Mouse (Mus musculus): Measurements from ENCODE around the gene Stk38l. TPM values are rescaled to one million over a fixed set of nuclear protein-coding genes. Genes with fewer than 3 reads are reported as not detected.
A peak's percentile ranks its signal among the peaks of the same experiment; 100 is the strongest.
"Not testable (repeated sequence)": the region's sequence is repeated elsewhere in the genome, so short reads cannot be mapped to it uniquely, and the experiment has no call there.

Gene Stk38l
- polyA plus RNA-seq, 1 experiment, result 0.59 TPM

DNA sequence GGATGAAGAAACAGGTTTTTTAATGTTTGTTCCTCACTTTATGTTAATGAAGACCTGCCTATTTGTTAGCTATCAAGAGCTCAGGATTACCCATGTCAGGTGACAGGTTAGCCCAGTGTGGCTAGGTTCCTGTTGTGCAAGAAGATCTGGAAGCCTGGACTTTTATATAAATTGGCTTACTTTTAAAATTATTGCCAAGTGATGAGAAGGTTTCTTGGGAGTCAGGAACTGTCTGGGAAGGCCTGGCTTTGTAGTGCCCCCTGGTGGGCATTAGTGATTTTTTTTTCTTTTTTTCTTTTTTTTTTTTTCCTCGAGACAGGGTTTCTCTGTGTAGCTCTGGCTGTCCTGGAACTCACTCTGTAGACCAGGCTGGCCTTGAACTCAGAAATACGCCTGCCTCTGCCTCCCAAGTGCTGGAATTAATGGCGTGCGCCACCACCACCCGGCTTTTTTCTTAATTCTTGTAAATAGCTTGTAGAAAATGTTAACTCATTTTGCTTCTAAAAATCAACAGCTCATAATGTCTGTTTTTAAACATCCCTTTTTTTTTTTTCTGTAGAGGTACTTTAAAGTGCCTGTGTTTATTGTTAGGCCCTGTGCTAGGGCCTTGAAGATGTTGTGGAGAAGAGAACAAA, 37.6 kb downstream of the Stk38l start:
- H3K27me3 ChIP-seq (replicated peaks), result no peaks in the 10 kb centered on the region

DNA sequence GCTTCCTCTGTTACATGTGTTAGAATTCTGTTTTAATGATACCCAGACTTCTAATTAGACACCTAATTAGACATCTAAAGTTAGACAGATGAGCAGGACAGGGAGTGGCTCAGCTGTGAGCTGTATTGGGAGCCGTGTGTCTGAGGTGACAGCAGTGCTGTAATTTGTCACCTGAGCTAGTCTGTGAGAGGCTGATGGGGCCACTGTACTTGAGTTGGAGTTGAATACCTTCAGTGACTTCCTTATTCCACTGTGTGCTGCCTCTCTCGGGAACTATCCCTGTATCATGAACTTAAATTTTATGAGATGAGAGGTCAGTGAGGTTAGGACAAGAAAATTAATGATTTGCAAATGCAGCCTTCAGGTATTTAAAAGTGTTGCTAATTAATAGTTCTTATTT, 39.8 kb downstream of the Stk38l start:
- H3K36me3 ChIP-seq (replicated peaks; ENCODE audit: low read length), result peaks cover 94% of the 10 kb centered on the region
- TF ChIP-seq GATA1 (IDR thresholded peaks at IDR 0.05; ENCODE audit: borderline replicate concordance, low read length) (no peak), FLI1 (IDR thresholded peaks at IDR 0.05; ENCODE audit: low read length) (no peak)
- no peaks in the 10 kb centered on the region for H3K27me3 ChIP-seq (replicated peaks)
- H3K4me3 ChIP-seq (replicated peaks), result no peak overlapping the region
- no peaks in the 10 kb centered on the region for H3K9me3 ChIP-seq
- H3K4me1 ChIP-seq, result peaks cover 41% of the 10 kb centered on the region

More for the DNA sequence above, 37.6 kb downstream of the Stk38l start:
- Histone ChIP-seq H3K9me3 (no peaks in the 10 kb centered on the region), H3K4me1 (peaks cover 52% of the 10 kb centered on the region), H3K36me3 (replicated peaks; ENCODE audit: low read length) (peaks cover 82% of the 10 kb centered on the region), H3K4me3 (replicated peaks) (no peak overlapping the region)
- no peak for TF ChIP-seq FLI1 (IDR thresholded peaks at IDR 0.05; ENCODE audit: low read length)
- TF ChIP-seq GATA1 (IDR thresholded peaks at IDR 0.05; ENCODE audit: borderline replicate concordance, low read length), result no peak

DNA sequence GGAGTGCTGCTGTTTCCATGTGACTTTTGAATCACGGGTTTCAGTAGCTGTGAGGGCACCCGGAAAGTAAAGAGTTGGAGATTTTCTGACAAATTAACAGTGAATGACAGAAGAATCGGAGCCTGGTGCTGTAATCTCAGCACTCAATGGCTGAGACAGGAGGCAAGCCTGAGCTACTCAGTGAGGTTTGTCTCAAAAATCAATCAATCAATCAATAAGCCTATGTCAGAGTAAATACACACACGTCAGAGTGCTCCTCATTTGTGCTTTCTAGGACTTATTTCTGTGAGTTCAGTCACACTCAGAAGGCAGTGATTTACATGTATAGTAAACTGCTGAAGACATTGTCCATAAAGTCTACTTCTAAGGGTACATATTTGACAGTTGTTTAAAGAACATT, 40.5 kb downstream of the Stk38l start:
- TF ChIP-seq FLI1 (IDR thresholded peaks at IDR 0.05; ENCODE audit: low read length) (no peak), GATA1 (IDR thresholded peaks at IDR 0.05; ENCODE audit: borderline replicate concordance, low read length) (no peak)
- no peak overlapping the region for H3K4me3 ChIP-seq (replicated peaks)
- peaks cover 94% of the 10 kb centered on the region for H3K36me3 ChIP-seq (replicated peaks; ENCODE audit: low read length)
- H3K9me3 ChIP-seq, result no peaks in the 10 kb centered on the region
- no peaks in the 10 kb centered on the region for H3K27me3 ChIP-seq (replicated peaks)
- H3K4me1 ChIP-seq, result peaks cover 41% of the 10 kb centered on the region

DNA sequence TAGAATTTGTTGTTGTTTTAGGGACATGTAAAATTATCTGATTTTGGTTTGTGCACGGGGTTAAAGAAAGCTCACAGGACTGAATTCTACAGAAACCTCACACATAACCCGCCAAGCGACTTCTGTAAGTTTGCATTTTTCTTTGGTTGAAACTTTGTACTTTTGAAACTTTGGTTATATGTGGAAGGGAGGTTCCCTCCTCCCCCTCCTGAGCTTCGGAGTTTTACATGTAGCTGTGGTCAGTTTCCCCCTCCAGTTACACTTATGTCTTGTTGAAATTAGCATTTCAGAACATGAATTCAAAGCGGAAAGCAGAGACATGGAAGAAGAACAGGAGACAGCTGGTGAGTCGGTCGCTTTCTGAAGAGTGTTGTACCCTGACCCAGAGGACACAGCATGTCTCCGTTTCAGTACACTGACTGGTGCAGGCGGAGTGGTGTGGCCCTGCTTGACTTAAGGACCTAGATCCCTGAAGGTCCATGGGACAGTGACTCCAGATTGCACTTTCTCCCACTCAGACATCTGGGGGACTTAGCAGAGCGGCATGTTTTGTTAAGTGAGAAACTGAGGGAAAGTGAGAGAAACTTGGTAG, 44.1 kb downstream of the Stk38l start:
- Histone ChIP-seq H3K27me3 (replicated peaks) (no peaks in the 10 kb centered on the region), H3K4me3 (replicated peaks) (no peak overlapping the region), H3K9me3 (no peaks in the 10 kb centered on the region), H3K4me1 (peaks cover 16% of the 10 kb centered on the region), H3K36me3 (replicated peaks; ENCODE audit: low read length) (peaks cover 98% of the 10 kb centered on the region)
- TF ChIP-seq FLI1 (IDR thresholded peaks at IDR 0.05; ENCODE audit: low read length) (no peak), GATA1 (IDR thresholded peaks at IDR 0.05; ENCODE audit: borderline replicate concordance, low read length) (no peak)

DNA sequence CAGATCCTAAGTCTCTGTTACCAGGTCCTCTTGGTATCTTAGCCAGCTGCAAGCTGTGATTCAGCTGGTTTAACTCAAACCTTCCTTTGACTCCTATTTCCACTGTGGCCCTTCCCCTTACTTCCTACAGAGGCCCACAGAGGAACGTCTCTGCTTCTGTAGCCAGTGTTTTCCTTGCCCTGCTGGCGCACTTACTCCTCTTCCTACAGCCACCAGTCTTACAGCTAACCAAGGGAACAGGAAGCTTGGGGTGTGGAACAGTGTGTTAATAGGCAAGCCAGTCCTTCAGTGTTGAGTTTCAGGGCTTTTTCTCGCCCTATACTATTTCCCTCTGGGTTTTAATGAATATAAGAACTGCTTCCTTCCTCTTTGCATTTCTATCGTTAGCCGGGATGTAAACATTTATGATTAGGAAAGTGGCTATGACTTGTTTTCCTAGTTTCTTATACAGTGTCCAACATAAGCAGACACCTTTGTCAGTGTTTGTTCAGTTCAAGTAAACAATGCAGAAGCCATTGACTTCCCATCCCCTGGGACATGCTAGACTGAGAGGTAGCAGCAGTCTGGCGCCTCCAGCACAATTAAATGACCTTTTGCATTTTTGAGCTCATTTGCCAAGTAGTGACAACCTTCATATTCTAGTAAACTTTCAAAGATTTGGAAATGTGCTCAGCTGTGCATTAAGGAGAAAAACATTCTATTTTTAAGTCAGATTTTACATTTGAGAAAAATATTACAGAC, 45.4 kb downstream of the Stk38l start:
- H3K36me3 ChIP-seq (replicated peaks; ENCODE audit: low read length), result peaks cover 98% of the 10 kb centered on the region
- no peaks in the 10 kb centered on the region for H3K27me3 ChIP-seq (replicated peaks)
- H3K9me3 ChIP-seq, result no peaks in the 10 kb centered on the region
- H3K4me1 ChIP-seq, result peaks cover 19% of the 10 kb centered on the region
- TF ChIP-seq GATA1 (IDR thresholded peaks at IDR 0.05; ENCODE audit: borderline replicate concordance, low read length), result no peak
- no peak for TF ChIP-seq FLI1 (IDR thresholded peaks at IDR 0.05; ENCODE audit: low read length)
- no peak overlapping the region for H3K4me3 ChIP-seq (replicated peaks)

DNA sequence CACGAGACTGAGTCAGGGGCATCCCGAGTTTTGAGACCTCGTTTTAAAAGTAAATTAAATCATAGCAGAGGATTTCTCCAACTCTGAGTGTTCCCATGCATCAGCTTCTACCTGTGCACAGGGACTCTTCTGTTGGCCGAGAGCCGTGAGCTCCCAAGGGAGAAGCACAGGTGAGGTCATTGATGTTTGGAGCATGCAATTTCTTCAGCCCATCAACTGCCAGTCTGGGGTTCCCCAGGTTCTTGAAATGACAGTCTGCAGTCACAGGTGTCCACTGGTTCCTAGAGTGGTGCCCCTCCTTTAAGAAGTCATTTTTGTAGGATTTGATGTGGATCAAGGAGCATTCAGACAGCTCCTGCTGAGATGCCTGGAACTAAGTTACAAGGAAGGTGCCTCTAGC, 46.0 kb downstream of the Stk38l start:
- H3K4me1 ChIP-seq, result peaks cover 21% of the 10 kb centered on the region
- H3K36me3 ChIP-seq (replicated peaks; ENCODE audit: low read length), result peaks cover 97% of the 10 kb centered on the region
- no peak overlapping the region for H3K4me3 ChIP-seq (replicated peaks)
- no peaks in the 10 kb centered on the region for H3K9me3 ChIP-seq
- no peak for TF ChIP-seq GATA1 (IDR thresholded peaks at IDR 0.05; ENCODE audit: borderline replicate concordance, low read length)
- no peak for TF ChIP-seq FLI1 (IDR thresholded peaks at IDR 0.05; ENCODE audit: low read length)
- no peaks in the 10 kb centered on the region for H3K27me3 ChIP-seq (replicated peaks)

DNA sequence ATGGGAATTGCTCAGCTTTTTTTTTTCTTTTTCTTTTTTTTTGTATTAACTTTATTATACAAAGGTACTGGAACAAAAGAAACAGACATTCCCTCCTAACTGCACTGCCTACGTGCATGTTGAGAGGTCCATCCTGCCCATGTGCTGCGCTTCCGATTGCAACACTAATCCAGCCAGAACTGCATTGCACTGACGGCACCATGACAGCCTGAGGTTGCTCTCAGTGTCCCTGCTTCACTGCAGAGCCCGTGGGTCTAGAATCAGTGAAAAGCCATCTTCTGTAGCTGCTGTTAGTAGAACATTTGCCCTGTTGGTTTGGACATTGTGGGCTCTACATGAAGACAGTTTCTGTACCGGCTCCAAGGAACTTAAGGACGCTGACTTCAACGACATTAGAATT, 51.1 kb downstream of the Stk38l start:
- H3K27me3 ChIP-seq (replicated peaks); H3K9me3 ChIP-seq; H3K4me3 ChIP-seq (replicated peaks): not testable (repeated sequence)
- Histone ChIP-seq H3K4me1 (peaks cover 29% of the 10 kb centered on the region), H3K36me3 (replicated peaks; ENCODE audit: low read length) (peaks cover 82% of the 10 kb centered on the region)

DNA sequence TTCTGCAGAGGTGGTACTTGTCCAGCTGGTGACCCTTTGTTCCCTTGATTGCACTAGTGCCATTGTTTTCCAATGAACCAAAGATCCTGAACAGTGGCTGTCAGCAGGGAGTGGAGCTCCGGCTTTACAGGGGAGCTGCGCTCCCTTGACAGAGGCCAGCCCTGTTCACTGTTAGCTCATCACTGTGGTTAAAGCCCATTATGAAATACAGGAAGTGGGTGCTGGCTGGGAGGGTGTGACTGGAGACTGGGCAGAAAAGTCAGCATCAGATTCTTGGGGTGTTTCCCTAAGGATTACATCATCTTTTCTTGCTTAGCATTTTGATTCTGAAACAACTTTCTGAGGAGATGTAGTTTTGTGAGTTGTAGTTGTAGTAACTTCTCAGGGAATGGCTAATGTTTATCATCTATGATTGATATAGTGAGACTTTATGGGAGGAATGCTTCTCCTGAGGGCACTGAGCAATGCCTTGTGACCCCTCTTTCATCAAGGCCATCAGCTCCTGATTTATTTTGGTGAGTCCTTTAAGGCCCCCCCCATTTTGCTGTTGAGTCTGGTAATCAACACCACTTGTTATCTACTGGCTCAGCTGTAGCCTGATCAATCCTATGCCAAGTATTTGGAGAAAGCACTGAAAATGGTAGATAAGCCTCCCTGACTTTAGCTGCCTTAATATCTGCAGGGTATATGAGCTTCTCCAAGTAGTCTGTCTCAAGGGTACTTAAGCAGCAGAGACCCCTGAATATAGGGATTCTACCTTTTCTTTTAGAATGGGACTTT, 52.0 kb downstream of the Stk38l start:
- peaks cover 29% of the 10 kb centered on the region for H3K4me1 ChIP-seq
- H3K4me3 ChIP-seq (replicated peaks), result peak overlapping the region; percentile 50
- no peaks in the 10 kb centered on the region for H3K9me3 ChIP-seq
- TF ChIP-seq GATA1 (IDR thresholded peaks at IDR 0.05; ENCODE audit: borderline replicate concordance, low read length) (no peak), FLI1 (IDR thresholded peaks at IDR 0.05; ENCODE audit: low read length) (no peak)
- no peaks in the 10 kb centered on the region for H3K27me3 ChIP-seq (replicated peaks)
- H3K36me3 ChIP-seq (replicated peaks; ENCODE audit: low read length), result peaks cover 72% of the 10 kb centered on the region

DNA sequence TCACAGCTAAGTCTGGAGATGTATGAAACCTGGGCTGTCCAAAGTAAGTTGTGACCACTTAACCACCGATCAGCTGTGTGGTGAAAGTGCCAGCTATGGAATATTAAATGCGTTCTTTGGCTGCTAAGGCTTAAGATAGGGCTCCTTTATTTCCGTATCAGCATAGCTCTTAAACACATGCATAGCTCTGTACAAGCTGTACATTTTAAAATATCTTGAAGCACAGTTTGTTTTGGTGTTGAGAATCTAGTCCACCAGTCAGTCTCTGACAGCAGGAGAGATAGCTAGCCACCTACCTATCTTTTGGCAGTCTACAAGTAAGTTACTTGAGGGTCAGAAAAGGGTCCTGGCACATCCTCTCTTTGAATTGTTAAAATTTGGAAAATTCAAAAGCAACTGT, 53.3 kb downstream of the Stk38l start:
- Histone ChIP-seq H3K4me3 (replicated peaks) (no peak overlapping the region), H3K9me3 (no peaks in the 10 kb centered on the region), H3K4me1 (peaks cover 29% of the 10 kb centered on the region), H3K27me3 (replicated peaks) (no peaks in the 10 kb centered on the region), H3K36me3 (replicated peaks; ENCODE audit: low read length) (peaks cover 60% of the 10 kb centered on the region)
- TF ChIP-seq GATA1 (IDR thresholded peaks at IDR 0.05; ENCODE audit: borderline replicate concordance, low read length), result no peak
- no peak for TF ChIP-seq FLI1 (IDR thresholded peaks at IDR 0.05; ENCODE audit: low read length)
